Mouse (Mus musculus) liver, adult 2 months (tissue): ENCODE measurements around the gene Ankle1.

ENCODE experiments used
- CTCF ChIP-seq: fragments of 200-500 bp; IDR thresholded peaks from 2 replicates; pipeline ENCODE4 v1.5.1; 2011; ENCODE audit warnings: low read depth, low read length, control low read depth
- POLR2A ChIP-seq: fragments of 200-500 bp; IDR thresholded peaks from 2 replicates; pipeline ENCODE4 v1.6.1; 2011; ENCODE audit warnings: low read length, control low read depth; ENCODE audit not compliant: insufficient read depth; ENCODE audit errors: extremely low read depth

GRCm38 (mm10) chr8:71379008-71379407 is 26.8 kb upstream of the Ankle1 start:
- TF ChIP-seq POLR2A (no peak), CTCF (no peak)
